Mouse (Mus musculus) ovary, postnatal 36 days (tissue): ENCODE measurements around the gene Izumo2.
A peak's percentile ranks its signal among the peaks of the same experiment; 100 is the strongest.
"Not testable (repeated sequence)": the region's sequence is repeated elsewhere in the genome, so short reads cannot be mapped to it uniquely, and the experiment has no call there.

Source experiments
- DNase-seq: peaks from one replicate; pipeline ENCODE4 v3.0.0; 2022; ENCODE audit warnings: low spot score, mixed read lengths

Izumo2 gene

GRCm38 (mm10) chr7:44697980-44698379, 10.6 kb upstream of the Izumo2 start:
- no peak for DNase-seq

- DNase-seq, result no peak
These were observed 6.6 kb upstream of the Izumo2 start for GRCm38 (mm10) chr7:44701921-44702320.

GRCm38 (mm10) chr7:44702985-44703384, 5.6 kb upstream of the Izumo2 start:
- DNase-seq, result no peak

- DNase-seq, result no peak
These were observed 4.2 kb upstream of the Izumo2 start for GRCm38 (mm10) chr7:44704363-44704762.

- DNase-seq, result no peak
These were observed 3.5 kb upstream of the Izumo2 start for GRCm38 (mm10) chr7:44705086-44705485.

GRCm38 (mm10) chr7:44706322-44706721, 2.2 kb upstream of the Izumo2 start:
- no peak for DNase-seq

GRCm38 (mm10) chr7:44707169-44707675, 1.3 kb upstream of the Izumo2 start:
- no peak for DNase-seq

- DNase-seq, result not testable (repeated sequence)
These were observed 449 bp upstream of the Izumo2 start for GRCm38 (mm10) chr7:44708093-44708492.

- no peak for DNase-seq
These were observed 1.3 kb downstream of the Izumo2 start for GRCm38 (mm10) chr7:44709881-44710280.

- no peak for DNase-seq
These were observed 13.5 kb downstream of the Izumo2 start for GRCm38 (mm10) chr7:44722058-44722457.

- DNase-seq, result no peak
These were observed 15.8 kb downstream of the Izumo2 start for GRCm38 (mm10) chr7:44724316-44724715.

GRCm38 (mm10) chr7:44726343-44726742, 17.8 kb downstream of the Izumo2 start:
- no peak for DNase-seq

GRCm38 (mm10) chr7:44727151-44727550, 18.6 kb downstream of the Izumo2 start:
- no peak for DNase-seq

GRCm38 (mm10) chr7:44728082-44728975, 19.8 kb downstream of the Izumo2 start:
- no peak for DNase-seq

GRCm38 (mm10) chr7:44733723-44734122, 25.2 kb downstream of the Izumo2 start:
- no peak for DNase-seq

GRCm38 (mm10) chr7:44741361-44741760, 32.8 kb downstream of the Izumo2 start:
- DNase-seq, result no peak

- DNase-seq, result no peak
These were observed 35.7 kb downstream of the Izumo2 start for GRCm38 (mm10) chr7:44744270-44744669.

- peak; percentile 77 for DNase-seq
These were observed 36.5 kb downstream of the Izumo2 start for GRCm38 (mm10) chr7:44745076-44745475.

- no peak for DNase-seq
These were observed 38.6 kb downstream of the Izumo2 start for GRCm38 (mm10) chr7:44747115-44747514.

- peak; percentile 90 for DNase-seq
These were observed 39.8 kb downstream of the Izumo2 start, which contains the start of gene Vrk3 for GRCm38 (mm10) chr7:44748101-44749044. TSS of gene Vrk3 (plus strand) at chr7:44748413.

GRCm38 (mm10) chr7:44750950-44751349, 42.4 kb downstream of the Izumo2 start, which contains the start of gene Zfp473:
TSS of gene Zfp473 (minus strand) at chr7:44751050.
- not testable (repeated sequence) for DNase-seq

- no peak for DNase-seq
These were observed 48.6 kb downstream of the Izumo2 start for GRCm38 (mm10) chr7:44757164-44757563.
